Mouse (Mus musculus) cerebellum, adult 2 months (tissue): Measurements from ENCODE around the gene Pygb. TPM values are rescaled to one million over a fixed set of nuclear protein-coding genes. Genes with fewer than 3 reads are reported as not detected.

Experiments
- DNase-seq, 2 experiments: peaks; one replicate each; pipeline ENCODE4 v3.0.0; 2021
- H3K27ac ChIP-seq: fragments of 200-500 bp; 2 replicates; pipeline ENCODE4 v1.5.1; 2012; ENCODE audit warnings: low read length, control low read depth, inconsistent platforms; ENCODE audit not compliant: insufficient read depth
- H3K27me3 ChIP-seq: fragments of 200-500 bp; 2 replicates; pipeline ENCODE4 v1.6.1; 2012; ENCODE audit warnings: inconsistent platforms, mild to moderate bottlenecking, low read length, moderate library complexity; ENCODE audit not compliant: control insufficient read depth, insufficient read depth
- H3K4me1 ChIP-seq: fragments of 200-500 bp; 2 replicates; pipeline ENCODE4 v1.6.1; 2011; ENCODE audit warnings: low read length; ENCODE audit not compliant: control insufficient read depth, insufficient read depth
- H3K4me3 ChIP-seq: fragments of 200-500 bp; replicated peaks from 2 replicates; pipeline ENCODE3; 2011; ENCODE audit warnings: mild to moderate bottlenecking, low read depth, low read length, control low read depth; ENCODE audit not compliant: insufficient read depth
- CTCF ChIP-seq: fragments of 200-500 bp; IDR thresholded peaks from 2 replicates; pipeline ENCODE4 v1.5.1; 2011; ENCODE audit warnings: low read depth, mild to moderate bottlenecking, control low read depth, low read length, moderate library complexity, borderline replicate concordance; ENCODE audit not compliant: insufficient read depth
- POLR2A ChIP-seq: fragments of 200-500 bp; IDR thresholded peaks from 2 replicates; pipeline ENCODE4 v1.6.1; 2011; ENCODE audit warnings: low read length, control low read depth, borderline replicate concordance; ENCODE audit not compliant: insufficient read depth
- WGBS: fragments of 180-500 bp; shearing (Covaris S2); methylation state at CpG from one replicate; pipeline ENCODE4 v1.1.7; 2018; 5-methylcytosine and 5-hydroxymethylcytosine counted together
- polyA plus RNA-seq: library from polyadenylated mRNA; depleted of rRNA; stranded (reverse); fragments of >200 nt; gene quantifications from 2 replicates; pipeline ENCODE4 v1.2.3, GENCODE M21; 2012; rRNA removed

Gene Pygb
- polyA plus RNA-seq = 134 and 144 TPM in 2 replicates

- H3K27me3 ChIP-seq = no peaks in the 10 kb centered on the region
- H3K27ac ChIP-seq = peak within 1 kb of the TSS; percentile 10
- TF ChIP-seq POLR2A (peak; percentile 99), CTCF (no peak)
- peak; percentile 86 to 88 for DNase-seq
- peaks cover 6% of the 10 kb centered on the region for H3K4me1 ChIP-seq
- WGBS = under 1% methylated on average over 58 of the region's 58 CpGs
- peak within 1 kb of the TSS; percentile 75 for H3K4me3 ChIP-seq
These were observed at the start of gene Pygb for GRCm38 (mm10) chr2:150786251-150787180. Gene Pygb (plus strand): TSS chr2:150786735.

- H3K4me3 ChIP-seq = no peak overlapping the region
- DNase-seq = no peak
- H3K4me1 ChIP-seq = no peaks in the 10 kb centered on the region
- no peak for TF ChIP-seq POLR2A
- no peak for TF ChIP-seq CTCF
- WGBS = 79% methylated on average over 9 of the region's 9 CpGs
- no peak overlapping the region for H3K27ac ChIP-seq
- H3K27me3 ChIP-seq = no peaks in the 10 kb centered on the region
These were observed 48.7 kb upstream of the Pygb start for GRCm38 (mm10) chr2:150737881-150738280.

- Histone ChIP-seq H3K4me1 (no peaks in the 10 kb centered on the region), H3K4me3 (no peak overlapping the region), H3K27ac (no peak overlapping the region), H3K27me3 (no peaks in the 10 kb centered on the region)
- TF ChIP-seq POLR2A (no peak), CTCF (no peak)
- WGBS = 73% methylated on average over 10 of the region's 10 CpGs
- DNase-seq = no peak
These were observed 46.2 kb upstream of the Pygb start for GRCm38 (mm10) chr2:150740145-150740841.

- Histone ChIP-seq H3K27ac (no peak overlapping the region), H3K4me3 (no peak overlapping the region), H3K27me3 (no peaks in the 10 kb centered on the region), H3K4me1 (no peaks in the 10 kb centered on the region)
- peak; percentile 36; the same call in 1 of the 2 replicates for TF ChIP-seq CTCF
- no peak for TF ChIP-seq POLR2A
- no peak for DNase-seq
- WGBS = 42% methylated on average over 4 of the region's 4 CpGs
These were observed 45.1 kb upstream of the Pygb start for GRCm38 (mm10) chr2:150741405-150741804.

- no peaks in the 10 kb centered on the region for H3K27me3 ChIP-seq
- no peak for TF ChIP-seq CTCF
- TF ChIP-seq POLR2A = no peak
- 78% methylated on average over 7 of the region's 7 CpGs for WGBS
- no peak overlapping the region for H3K4me3 ChIP-seq
- no peak for DNase-seq
- H3K27ac ChIP-seq = no peak overlapping the region
- H3K4me1 ChIP-seq = no peaks in the 10 kb centered on the region; the same call in 1 of the 2 replicates
These were observed 41.5 kb upstream of the Pygb start for GRCm38 (mm10) chr2:150745016-150745415.

GRCm38 (mm10) chr2:150748854-150749253 lies 37.7 kb upstream of the Pygb start, which contains the start of gene Entpd6:
Gene Entpd6 (plus strand): TSS chr2:150749042.
- H3K27ac ChIP-seq = peak within 1 kb of the TSS; percentile 34
- DNase-seq = peak; percentile 97
- WGBS = 0% methylated on average over 30 of the region's 30 CpGs
- peak within 1 kb of the TSS; percentile 81 for H3K4me3 ChIP-seq
- no peaks in the 10 kb centered on the region; the same call in 1 of the 2 replicates for H3K4me1 ChIP-seq
- TF ChIP-seq POLR2A (peak; percentile 94), CTCF (peak; percentile 86)
- H3K27me3 ChIP-seq = no peaks in the 10 kb centered on the region

GRCm38 (mm10) chr2:150749283-150749682 lies 37.3 kb upstream of the Pygb start:
- TF ChIP-seq POLR2A = no peak
- TF ChIP-seq CTCF = no peak
- WGBS = under 1% methylated on average over 24 of the region's 24 CpGs
- no peak for DNase-seq
- H3K4me1 ChIP-seq = no peaks in the 10 kb centered on the region; the same call in 1 of the 2 replicates
- peak overlapping the region; percentile 81 for H3K4me3 ChIP-seq
- H3K27ac ChIP-seq = peak overlapping the region; percentile 34
- H3K27me3 ChIP-seq = no peaks in the 10 kb centered on the region
